Mouse (Mus musculus): Measurements from ENCODE around the gene Baiap2l1. TPM values are rescaled to one million over a fixed set of nuclear protein-coding genes. Genes with fewer than 3 reads are reported as not detected.

The Baiap2l1 gene
- polyA plus RNA-seq, 1 experiment, result 68.8 TPM

DNA sequence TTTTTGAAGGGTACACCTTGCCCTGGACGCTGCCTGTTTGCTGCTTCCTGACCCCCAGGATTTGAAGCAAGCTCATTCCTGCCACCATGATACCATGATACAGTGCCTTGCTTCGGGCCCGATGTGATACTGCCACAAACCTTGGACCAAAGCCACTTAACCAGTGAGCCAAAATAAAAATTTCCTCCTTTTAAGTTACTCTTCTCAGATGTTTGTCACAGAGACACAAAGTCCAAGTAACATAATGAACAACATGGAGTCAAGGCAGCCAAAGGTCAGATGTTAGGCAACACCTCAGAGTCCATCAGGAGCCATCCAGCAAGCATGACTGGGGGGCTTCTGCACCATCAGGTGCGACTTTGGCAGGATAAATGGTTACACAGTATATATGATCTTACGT is 125.4 kb downstream of the Baiap2l1 start:
- TF ChIP-seq MAX (IDR thresholded peaks at IDR 0.05; ENCODE audit: low read depth) (no peak), POLR2A (IDR thresholded peaks at IDR 0.05; ENCODE audit: insufficient read length, low read depth) (no peak), REST (IDR thresholded peaks at IDR 0.05; ENCODE audit: insufficient read depth, insufficient read length) (no peak), CEBPB (IDR thresholded peaks at IDR 0.05; ENCODE audit: insufficient read depth, poor library complexity, severe bottlenecking) (no peak), POLR2AphosphoS2 (IDR thresholded peaks at IDR 0.05; ENCODE audit: insufficient read length, low read depth) (no peak), MYOG (IDR thresholded peaks at IDR 0.05; ENCODE audit: control insufficient read depth in 1 of 3, insufficient read depth in 1 of 3, insufficient read length in 2 of 3, low read depth in 2 of 3) (no peak), TCF3 (IDR thresholded peaks at IDR 0.05; ENCODE audit: insufficient read length, low read depth) (no peak), E2F4 (IDR thresholded peaks at IDR 0.05; ENCODE audit: insufficient read depth) (no peak)

DNA sequence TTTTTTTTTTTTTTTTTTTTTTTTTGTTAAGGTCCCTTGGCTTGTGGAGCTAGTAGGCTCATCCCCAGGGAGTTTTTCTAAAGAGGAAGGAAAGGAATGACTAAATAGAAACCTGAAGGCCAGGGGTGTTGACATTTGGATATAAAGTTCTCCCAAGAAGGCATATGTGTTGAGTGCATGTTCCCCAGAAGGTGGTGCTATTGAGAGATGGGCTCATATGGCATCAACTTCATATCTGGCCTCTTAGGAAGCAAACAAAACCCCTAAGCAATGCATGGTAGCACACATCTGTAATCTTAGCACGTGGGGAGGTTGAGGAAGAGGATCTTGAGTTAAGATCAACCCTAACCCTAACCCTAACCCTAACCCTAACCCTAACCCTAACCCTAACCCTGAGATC is 126.5 kb downstream of the Baiap2l1 start:
- Histone ChIP-seq H3K36me3 (ENCODE audit: control insufficient read depth, insufficient read depth) (no peaks in the 10 kb centered on the region), H3K4me2 (ENCODE audit: low read depth) (no peak overlapping the region), H3K27me3 (ENCODE audit: control insufficient read depth, insufficient read depth, insufficient read length) (no peaks in the 10 kb centered on the region), H3ac (ENCODE audit: control insufficient read depth, insufficient read length) (no peak overlapping the region), H3K4me3 (no peak overlapping the region), H3K79me2 (ENCODE audit: control insufficient read depth, insufficient read depth) (no peaks in the 10 kb centered on the region)
- no peak for TF ChIP-seq CEBPB (IDR thresholded peaks at IDR 0.05; ENCODE audit: insufficient read depth, poor library complexity, severe bottlenecking)
- TF ChIP-seq MAX (IDR thresholded peaks at IDR 0.05; ENCODE audit: low read depth), result no peak
- TF ChIP-seq USF1 (IDR thresholded peaks at IDR 0.05; ENCODE audit: low read depth), result no peak
- no peak for TF ChIP-seq POLR2AphosphoS2 (IDR thresholded peaks at IDR 0.05; ENCODE audit: insufficient read length, low read depth)
- TF ChIP-seq TCF12 (IDR thresholded peaks at IDR 0.05; ENCODE audit: insufficient read depth, poor library complexity, severe bottlenecking), result no peak
- no peak for TF ChIP-seq POLR2A (IDR thresholded peaks at IDR 0.05; ENCODE audit: insufficient read length, low read depth)
- TF ChIP-seq MYOG (IDR thresholded peaks at IDR 0.05; ENCODE audit: control insufficient read depth in 1 of 3, insufficient read depth in 1 of 3, insufficient read length in 2 of 3, low read depth in 2 of 3), result no peak
- TF ChIP-seq MYOD1 (IDR thresholded peaks at IDR 0.05; ENCODE audit: control insufficient read depth in 1 of 3, insufficient read length in 2 of 3, low read depth in 2 of 3), result no peak
- no peak for TF ChIP-seq SRF (IDR thresholded peaks at IDR 0.05; ENCODE audit: control insufficient read depth, insufficient read length, low read depth)
- TF ChIP-seq REST (IDR thresholded peaks at IDR 0.05; ENCODE audit: insufficient read depth, insufficient read length), result no peak
- no peak for TF ChIP-seq TCF3 (IDR thresholded peaks at IDR 0.05; ENCODE audit: insufficient read length, low read depth)
- TF ChIP-seq E2F4 (IDR thresholded peaks at IDR 0.05; ENCODE audit: insufficient read depth), result no peak

More for the DNA sequence above, 125.4 kb downstream of the Baiap2l1 start:
- Histone ChIP-seq H3K36me3 (ENCODE audit: control insufficient read depth, insufficient read depth) (no peaks in the 10 kb centered on the region), H3K27me3 (ENCODE audit: control insufficient read depth, insufficient read depth, insufficient read length) (no peaks in the 10 kb centered on the region), H3ac (ENCODE audit: control insufficient read depth, insufficient read length) (no peak overlapping the region), H3K4me2 (ENCODE audit: low read depth) (no peak overlapping the region), H3K4me3 (no peak overlapping the region), H3K79me2 (ENCODE audit: control insufficient read depth, insufficient read depth) (no peaks in the 10 kb centered on the region)

DNA sequence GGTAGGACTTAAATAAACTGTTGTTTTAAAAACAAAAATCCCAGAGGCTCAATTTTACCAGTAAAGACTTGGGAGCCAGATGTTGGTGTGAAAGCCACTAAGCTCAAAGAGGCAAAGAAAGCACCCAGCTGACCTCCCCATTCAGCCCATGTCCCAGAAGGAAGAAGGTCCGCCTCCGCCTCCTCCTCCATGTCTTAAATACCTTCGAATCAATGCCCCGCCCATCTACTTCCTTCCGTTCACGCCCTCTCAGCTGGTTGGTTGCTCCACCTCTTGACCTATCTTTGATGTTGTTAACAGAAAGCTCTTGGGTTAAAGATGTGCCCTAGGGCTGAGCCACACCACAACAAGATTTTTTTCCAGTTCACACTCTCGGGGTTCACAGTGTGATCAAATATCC is 127.7 kb downstream of the Baiap2l1 start:
- Histone ChIP-seq H3K4me2 (ENCODE audit: low read depth) (no peak overlapping the region), H3ac (ENCODE audit: control insufficient read depth, insufficient read length) (no peak overlapping the region), H3K27me3 (ENCODE audit: control insufficient read depth, insufficient read depth, insufficient read length) (no peaks in the 10 kb centered on the region), H3K79me2 (ENCODE audit: control insufficient read depth, insufficient read depth) (no peaks in the 10 kb centered on the region), H3K4me3 (no peak overlapping the region), H3K36me3 (ENCODE audit: control insufficient read depth, insufficient read depth) (no peaks in the 10 kb centered on the region)
- no peak for TF ChIP-seq CEBPB (IDR thresholded peaks at IDR 0.05; ENCODE audit: insufficient read depth, poor library complexity, severe bottlenecking)
- TF ChIP-seq MAX (IDR thresholded peaks at IDR 0.05; ENCODE audit: low read depth), result no peak
- TF ChIP-seq POLR2A (IDR thresholded peaks at IDR 0.05; ENCODE audit: insufficient read length, low read depth), result no peak
- TF ChIP-seq TCF12 (IDR thresholded peaks at IDR 0.05; ENCODE audit: insufficient read depth, poor library complexity, severe bottlenecking), result no peak
- TF ChIP-seq E2F4 (IDR thresholded peaks at IDR 0.05; ENCODE audit: insufficient read depth), result no peak
- TF ChIP-seq REST (IDR thresholded peaks at IDR 0.05; ENCODE audit: insufficient read depth, insufficient read length), result no peak
- no peak for TF ChIP-seq SRF (IDR thresholded peaks at IDR 0.05; ENCODE audit: control insufficient read depth, insufficient read length, low read depth)
- TF ChIP-seq MYOG (IDR thresholded peaks at IDR 0.05; ENCODE audit: control insufficient read depth in 1 of 3, insufficient read depth in 1 of 3, insufficient read length in 2 of 3, low read depth in 2 of 3), result no peak
- no peak for TF ChIP-seq TCF3 (IDR thresholded peaks at IDR 0.05; ENCODE audit: insufficient read length, low read depth)
- TF ChIP-seq MYOD1 (IDR thresholded peaks at IDR 0.05; ENCODE audit: control insufficient read depth in 1 of 3, insufficient read length in 2 of 3, low read depth in 2 of 3), result no peak
- no peak for TF ChIP-seq POLR2AphosphoS2 (IDR thresholded peaks at IDR 0.05; ENCODE audit: insufficient read length, low read depth)
- no peak for TF ChIP-seq USF1 (IDR thresholded peaks at IDR 0.05; ENCODE audit: low read depth)

DNA sequence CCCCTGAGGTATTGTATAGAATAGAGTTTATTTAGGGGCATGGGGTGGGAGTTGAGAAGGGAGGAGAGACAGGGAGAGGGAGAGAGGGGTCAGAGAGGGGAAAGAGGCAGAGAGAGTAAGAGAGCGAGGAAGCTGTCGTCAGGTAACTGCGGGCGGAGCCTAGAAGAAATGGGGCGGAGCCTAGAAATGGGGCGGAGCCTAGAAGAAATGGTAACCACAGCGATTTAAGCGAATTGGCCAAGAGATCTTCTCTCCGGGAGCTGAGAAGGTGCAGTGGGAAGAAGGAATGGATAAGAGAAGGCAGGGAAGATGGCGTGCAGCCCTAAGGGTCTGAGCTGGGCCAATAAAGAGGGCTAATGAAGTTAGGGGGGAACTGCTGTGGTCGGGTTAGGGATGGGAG is 131.7 kb downstream of the Baiap2l1 start:
- no peak overlapping the region for H3K4me2 ChIP-seq (ENCODE audit: low read depth)
- TF ChIP-seq TCF3 (IDR thresholded peaks at IDR 0.05; ENCODE audit: insufficient read length, low read depth) (no peak), USF1 (IDR thresholded peaks at IDR 0.05; ENCODE audit: low read depth) (no peak), SRF (IDR thresholded peaks at IDR 0.05; ENCODE audit: control insufficient read depth, insufficient read length, low read depth) (no peak), POLR2A (IDR thresholded peaks at IDR 0.05; ENCODE audit: insufficient read length, low read depth) (no peak), CEBPB (IDR thresholded peaks at IDR 0.05; ENCODE audit: insufficient read depth, poor library complexity, severe bottlenecking) (no peak), E2F4 (IDR thresholded peaks at IDR 0.05; ENCODE audit: insufficient read depth) (no peak), MAX (IDR thresholded peaks at IDR 0.05; ENCODE audit: low read depth) (no peak), POLR2AphosphoS2 (IDR thresholded peaks at IDR 0.05; ENCODE audit: insufficient read length, low read depth) (no peak), MYOD1 (IDR thresholded peaks at IDR 0.05; ENCODE audit: control insufficient read depth in 1 of 3, insufficient read length in 2 of 3, low read depth in 2 of 3) (no peak), REST (IDR thresholded peaks at IDR 0.05; ENCODE audit: insufficient read depth, insufficient read length) (no peak), TCF12 (IDR thresholded peaks at IDR 0.05; ENCODE audit: insufficient read depth, poor library complexity, severe bottlenecking) (no peak), MYOG (IDR thresholded peaks at IDR 0.05; ENCODE audit: control insufficient read depth in 1 of 3, insufficient read depth in 1 of 3, insufficient read length in 2 of 3, low read depth in 2 of 3) (no peak)
- H3K4me3 ChIP-seq, result no peak overlapping the region
- H3K36me3 ChIP-seq (ENCODE audit: control insufficient read depth, insufficient read depth), result no peaks in the 10 kb centered on the region
- H3K27me3 ChIP-seq (ENCODE audit: control insufficient read depth, insufficient read depth, insufficient read length), result no peaks in the 10 kb centered on the region
- H3K79me2 ChIP-seq (ENCODE audit: control insufficient read depth, insufficient read depth), result no peaks in the 10 kb centered on the region
- no peak overlapping the region for H3ac ChIP-seq (ENCODE audit: control insufficient read depth, insufficient read length)

Data from myocyte (in vitro differentiated cells).